Mouse (Mus musculus): ENCODE data around the gene 4931429L15Rik.

The 4931429L15Rik gene

DNA sequence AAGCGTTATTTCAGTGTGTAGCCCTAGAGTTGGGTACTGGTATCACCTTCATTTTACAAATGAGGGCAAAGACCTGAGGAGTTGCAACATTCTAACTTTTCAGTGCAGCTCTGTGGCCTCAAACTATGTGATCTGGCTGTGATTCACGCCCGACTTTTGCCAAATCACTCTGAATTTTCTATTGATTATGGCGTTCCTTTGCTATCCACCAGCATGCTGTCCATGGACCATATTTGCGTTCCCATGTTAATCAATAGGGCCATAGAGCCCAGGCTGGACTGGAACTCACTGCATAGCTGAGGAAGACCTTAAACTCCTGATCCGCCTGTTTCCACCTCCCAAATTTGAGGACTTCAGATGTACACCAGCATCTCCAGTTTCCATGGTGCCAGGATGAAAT, 60.7 kb downstream of the 4931429L15Rik start:
- no peak for DNase-seq (ENCODE audit: low read depth, low spot score)

DNA sequence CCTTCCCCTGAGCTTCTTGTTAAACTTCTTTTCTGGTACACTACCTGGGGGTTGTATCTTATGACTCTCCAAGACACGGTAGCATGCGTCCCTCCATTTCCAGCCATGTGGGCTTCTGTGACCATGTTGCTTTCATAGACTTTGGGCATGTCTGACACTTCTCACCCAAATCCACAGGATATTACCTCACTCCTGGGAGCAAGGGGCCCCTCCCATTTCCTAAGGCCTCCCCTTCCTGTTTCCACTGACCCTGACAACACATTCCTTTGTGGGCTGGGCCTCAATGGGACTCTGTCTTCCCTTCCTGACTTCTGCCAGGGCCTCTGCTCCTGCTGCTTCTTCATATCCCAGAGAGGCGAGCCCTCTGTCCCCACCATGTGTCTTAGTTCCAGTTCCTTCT, 62.2 kb downstream of the 4931429L15Rik start:
- peak; percentile 67 for DNase-seq (ENCODE audit: low read depth, low spot score)

GRCm38 (mm10) chr9:46256658-46257385, 63.0 kb downstream of the 4931429L15Rik start:
- peak; percentile 34 for DNase-seq (ENCODE audit: low read depth, low spot score)

DNA sequence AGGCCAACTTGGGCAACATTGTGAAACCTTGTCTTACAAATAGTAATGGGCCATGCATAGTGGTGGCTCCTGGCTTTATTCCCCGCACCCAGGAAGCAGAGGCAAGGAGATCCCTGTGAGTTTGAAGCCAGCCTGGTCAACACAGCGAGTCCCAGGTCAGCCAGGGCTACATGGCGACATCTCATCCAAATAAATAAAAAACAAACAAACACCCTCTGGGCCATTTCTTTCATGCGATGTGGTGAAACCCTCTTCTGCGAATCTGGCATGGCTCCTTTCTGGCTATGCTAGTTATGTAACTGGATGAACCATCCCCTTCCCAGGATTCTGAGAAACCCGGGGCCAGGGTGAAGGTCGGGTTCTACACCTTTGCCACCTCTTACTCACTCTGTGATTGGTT, 63.6 kb downstream of the 4931429L15Rik start:
- no peak for DNase-seq (ENCODE audit: low read depth, low spot score)

Measured in 3T3-L1 (cell line).